Mouse (Mus musculus) c-Kit-negative CD71-positive TER-119-positive erythroid progenitor cells, embryonic 14.5 days (primary cell): ENCODE data around the gene Hoxa10.

ENCODE experiments used
- DNase-seq: peaks from one replicate; pipeline ENCODE4 v3.0.0-alpha.2; 2013; ENCODE audit warnings: low read depth, low spot score

The Hoxa10 gene

DNA sequence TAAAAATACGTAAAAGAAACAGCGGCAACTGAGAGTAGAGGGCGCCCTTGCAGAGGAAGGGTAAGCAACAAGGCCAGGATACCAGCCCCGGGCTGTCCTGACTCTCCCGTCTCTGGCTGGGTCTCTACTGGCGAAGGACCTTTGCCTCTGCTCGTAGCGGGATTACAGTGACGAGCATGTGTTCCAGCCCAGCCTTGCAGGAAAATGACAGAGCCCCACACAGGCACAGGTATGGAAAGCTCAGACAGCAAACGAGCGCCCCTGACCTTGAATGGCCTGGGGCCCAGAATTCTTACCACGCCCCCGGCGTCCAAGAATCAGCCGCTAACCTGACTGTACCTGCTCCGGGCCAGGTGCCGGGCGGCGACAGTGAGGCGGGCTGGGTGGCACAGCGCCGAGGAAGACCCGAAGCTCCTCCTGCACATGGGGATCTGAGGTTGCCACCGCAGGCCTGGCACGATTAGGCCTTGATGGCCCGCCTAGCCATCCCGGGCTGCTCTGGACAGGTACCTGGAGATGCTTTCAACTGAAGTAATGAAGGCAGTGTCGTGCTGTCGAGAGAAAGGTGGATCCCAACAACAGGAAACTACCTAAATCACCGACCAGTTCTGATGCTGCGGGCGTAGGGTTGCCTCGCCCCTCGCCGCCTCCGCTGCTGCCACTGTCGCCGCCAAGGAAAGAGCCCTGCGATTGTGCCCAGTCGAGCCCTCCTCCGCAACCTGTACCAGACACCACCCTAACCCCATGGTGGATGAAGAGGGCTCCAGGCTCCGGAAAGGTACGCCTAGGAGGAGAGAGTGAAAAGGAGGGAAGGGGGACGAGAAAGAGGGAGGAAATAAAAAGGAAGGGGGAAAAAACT lies 10.9 kb downstream of the Hoxa10 start:
- DNase-seq, result no peak

DNA sequence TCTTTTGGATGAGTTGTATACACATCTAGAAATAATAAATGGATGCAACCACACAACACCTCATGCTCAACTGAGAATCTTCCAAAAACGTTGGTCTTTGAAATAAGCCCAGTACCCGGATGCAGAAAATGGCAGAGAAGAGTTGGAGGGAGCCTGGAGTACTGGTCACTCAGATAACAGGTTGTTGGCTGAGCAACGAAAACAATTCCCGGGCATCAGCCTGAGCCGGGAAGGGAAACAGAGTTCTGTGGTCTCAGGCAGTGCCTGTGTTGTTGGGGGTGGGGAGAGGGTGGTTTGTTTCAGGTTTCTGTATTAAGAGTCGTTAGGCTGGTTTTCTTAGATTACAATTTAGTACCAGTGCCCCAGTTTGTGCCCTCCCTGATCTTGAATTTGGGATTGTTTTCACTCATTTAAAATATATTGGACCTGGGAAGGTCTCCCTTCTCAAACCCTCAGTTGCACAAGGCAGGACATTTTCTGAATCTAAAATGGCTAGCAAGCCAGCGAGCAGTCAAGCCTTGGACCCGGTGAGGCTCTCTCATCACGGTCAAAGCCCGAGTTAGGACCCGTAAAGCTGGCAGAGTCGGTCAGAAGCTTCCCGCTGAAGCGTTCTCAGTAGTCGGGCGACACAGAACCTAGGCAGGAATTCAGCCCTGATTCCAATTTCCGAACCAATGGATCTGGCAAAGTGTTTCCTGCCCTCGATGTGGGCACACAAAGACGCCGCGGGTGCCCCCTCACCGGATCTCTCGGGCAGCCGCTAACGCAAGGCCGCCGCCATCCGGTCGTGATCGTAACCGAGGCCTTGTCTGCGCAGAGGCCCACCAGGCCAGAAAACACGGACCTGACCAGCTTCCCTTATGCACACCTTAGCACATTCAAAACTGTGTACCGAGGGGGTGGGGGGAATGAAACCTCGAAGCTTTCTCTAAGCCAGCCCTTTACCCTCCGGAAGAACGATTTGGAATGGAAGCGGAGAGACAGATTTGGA lies 11.9 kb downstream of the Hoxa10 start:
- no peak for DNase-seq

DNA sequence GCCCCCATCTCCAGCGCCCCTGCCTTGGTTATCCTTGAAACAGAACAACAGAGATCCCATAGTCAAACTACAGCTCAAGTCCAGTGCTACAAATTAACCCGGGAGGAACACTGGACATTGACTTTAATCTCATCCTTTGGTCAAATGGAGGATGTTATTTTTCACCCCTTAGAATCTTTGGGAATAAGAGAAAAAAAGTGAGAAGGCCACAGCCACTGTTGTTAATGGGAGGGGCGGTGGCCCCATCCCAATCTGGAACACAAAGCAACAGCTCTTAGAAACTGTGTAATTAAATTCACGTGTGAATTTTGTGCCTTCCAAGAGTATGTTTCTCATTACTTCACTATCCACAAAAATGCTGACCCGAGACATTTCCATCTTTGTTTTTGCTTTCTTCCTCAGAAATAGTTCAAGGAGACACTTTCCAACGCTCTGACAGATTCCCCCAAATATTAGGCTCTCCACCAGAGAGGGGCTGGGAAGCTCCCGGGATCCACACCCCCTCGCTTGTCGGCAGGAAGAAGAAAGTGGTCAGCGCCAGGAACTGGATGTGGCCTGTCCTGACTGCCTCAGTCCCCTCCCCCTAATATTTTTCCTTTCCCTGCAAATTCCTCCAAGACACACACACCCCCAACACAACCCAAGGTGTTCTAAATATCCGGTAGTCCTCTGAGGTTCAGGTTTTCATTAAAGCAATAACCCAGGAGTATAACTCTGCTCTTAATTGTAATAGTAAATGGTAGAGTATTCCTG lies 13.0 kb downstream of the Hoxa10 start:
- no peak for DNase-seq

DNA sequence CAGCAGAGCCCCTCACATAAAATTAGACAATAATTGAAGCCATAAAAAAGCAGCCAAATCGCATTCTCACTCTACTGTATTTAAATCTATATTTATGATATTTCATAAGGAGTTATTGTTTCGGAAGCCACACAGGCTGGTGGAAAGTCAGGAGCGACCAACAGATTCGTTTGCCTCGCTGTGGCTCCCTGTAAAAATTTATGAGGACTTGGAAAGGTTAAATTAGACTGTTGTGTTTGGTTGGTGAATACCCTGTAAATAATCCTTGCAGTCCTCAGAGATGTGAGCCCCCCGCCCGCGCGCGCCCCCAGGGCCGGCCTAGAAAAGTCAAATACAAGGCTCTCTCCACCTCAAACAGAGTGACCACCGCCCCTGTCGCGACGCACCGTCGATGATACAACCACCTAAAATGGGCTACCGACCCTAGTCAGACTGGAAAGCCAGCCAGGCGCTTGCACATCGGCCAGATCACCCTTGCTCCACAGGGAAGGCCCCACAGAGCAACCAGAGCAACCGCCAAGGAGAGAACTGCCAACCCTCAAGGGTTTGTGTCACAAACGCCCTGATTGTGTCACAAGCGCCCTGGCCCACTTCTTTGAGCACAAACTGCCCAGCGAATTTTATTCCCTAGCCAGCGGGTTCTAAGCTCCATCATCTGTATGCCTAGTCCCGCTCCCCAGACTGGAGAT lies 13.9 kb downstream of the Hoxa10 start:
- DNase-seq, result no peak

DNA sequence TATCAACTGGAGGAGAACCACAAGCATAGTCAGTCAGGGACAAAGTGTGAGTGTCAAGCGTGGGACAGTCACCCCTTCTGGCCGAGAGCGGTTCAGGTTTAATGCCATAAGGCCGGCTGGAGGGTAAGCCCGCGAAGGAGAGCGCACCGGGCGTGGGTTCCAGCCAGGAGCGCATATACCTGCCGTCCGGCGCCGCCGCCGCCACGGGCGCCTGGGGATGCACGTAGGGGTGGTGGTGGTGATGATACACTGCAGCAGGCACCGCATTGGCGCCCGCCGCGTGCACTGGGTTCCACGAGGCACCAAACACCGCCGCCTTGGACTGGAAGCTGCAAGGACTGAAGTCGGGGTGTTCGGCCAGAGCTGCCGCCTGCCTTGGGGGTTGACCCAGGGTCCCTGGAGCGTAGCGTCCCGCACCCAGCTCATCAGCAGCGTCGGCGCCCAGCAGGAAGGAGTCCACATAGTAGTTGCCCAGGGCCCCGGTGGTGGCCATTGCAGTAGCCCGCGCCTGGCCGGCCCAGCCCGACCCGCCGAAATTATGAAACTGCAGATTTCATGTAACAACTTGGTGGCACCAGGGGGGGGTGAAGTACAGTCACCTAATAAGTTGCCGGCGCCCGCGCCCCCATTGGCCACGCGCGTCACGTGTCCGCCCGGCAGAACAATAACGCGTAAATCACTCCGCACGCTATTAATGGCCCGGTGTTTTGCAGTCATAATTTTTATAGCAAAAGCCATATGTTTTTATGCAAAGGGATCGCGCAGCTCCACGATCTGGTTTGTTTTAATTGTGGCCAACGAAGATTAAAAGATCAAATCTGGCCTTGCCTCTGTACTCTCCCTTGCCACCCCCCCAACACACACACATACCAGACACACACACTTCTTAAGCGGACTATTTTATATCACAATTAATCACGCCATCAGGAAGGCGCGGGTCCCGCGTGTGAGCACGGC lies 14.8 kb downstream of the Hoxa10 start:
- no peak for DNase-seq

DNA sequence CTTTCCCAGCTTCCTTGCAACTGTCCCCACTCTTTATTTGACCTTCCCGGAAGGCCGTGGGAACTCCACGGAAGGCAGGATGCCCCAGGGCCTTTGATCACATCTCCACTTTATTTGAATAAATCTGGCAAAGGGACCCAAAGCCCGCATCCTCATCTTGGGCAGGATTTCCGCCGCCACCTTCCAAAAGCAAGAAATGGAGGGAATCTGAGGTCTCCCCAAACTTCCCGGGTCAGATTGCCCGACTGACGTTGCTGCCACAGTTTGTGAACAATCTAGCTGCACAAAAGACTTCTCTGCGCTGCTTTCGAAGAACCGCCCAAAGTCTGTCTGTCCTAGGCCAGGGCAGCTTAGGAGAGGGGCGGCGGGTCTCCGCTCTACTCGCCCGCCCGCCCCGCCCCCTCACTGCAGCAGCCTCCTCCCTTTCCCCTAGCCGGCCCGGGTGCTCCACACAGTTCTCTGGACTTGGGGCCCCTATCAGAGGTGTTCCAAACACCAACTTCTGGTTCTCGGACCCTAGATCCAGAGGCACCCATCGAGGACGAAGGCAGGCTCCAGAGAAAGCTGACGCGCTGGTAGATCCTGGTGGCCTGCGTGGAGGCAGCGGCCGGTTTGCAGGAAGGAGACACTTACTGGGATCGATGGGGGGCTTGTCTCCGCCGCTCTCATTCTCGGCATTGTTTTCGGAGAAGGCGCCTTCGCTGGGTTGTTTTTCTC lies 15.6 kb downstream of the Hoxa10 start:
- no peak for DNase-seq

DNA sequence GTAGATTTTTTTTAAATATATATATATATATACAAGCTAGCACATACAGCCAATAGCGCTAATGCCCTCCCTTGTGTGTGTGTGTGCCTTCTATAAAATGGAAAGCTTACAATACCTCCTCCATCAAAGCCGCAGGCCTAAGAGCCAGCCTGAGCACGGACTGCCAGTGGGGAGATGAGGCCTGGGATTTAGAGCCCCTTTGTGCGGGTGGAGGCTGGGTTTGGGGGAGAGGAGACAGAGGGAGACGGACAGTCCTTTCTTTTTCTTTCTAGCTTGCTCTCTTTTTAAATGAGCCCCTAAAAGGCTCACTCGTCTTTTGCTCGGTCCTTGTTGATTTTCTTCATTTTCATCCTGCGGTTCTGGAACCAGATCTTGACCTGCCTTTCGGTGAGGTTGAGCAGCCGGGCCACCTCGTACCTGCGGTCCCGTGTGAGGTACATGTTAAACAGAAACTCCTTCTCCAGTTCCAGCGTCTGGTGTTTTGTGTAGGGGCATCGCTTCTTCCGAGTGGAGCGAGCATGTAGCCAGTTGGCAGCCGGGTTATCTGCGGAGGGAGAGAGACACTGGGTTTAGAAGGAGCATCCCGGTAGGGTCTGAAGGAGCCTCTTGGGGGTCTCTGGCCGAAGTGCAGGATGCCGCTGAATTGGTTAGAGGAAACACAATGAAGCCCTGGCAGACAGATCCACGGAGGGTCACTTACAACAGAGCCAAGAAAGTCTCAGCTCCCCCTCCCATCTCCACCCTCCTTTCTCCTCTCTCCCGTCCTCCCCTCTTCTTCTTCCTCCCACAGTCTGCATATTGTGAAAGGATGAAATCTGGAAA lies 16.5 kb downstream of the Hoxa10 start:
- no peak for DNase-seq

DNA sequence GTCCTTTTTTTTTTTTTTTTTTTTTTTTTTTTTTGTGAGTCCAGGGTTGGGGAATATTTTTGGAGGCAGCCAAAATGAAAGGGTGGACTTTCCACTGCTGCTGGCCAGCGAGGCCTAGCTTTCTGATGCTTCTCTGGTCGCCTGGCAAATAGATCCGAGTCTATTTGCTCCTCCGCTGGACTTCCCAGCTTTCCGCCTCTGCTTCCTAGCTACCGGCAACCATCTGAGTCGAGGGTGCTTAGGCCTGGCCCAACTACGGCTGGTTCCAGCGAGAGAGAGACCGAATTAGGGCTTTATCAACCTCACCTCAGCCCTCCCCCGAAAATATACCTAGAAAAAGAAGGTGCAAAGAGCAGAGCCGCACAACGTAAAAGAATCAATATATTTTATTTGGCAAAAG lies 17.9 kb downstream of the Hoxa10 start:
- DNase-seq, result no peak

DNA sequence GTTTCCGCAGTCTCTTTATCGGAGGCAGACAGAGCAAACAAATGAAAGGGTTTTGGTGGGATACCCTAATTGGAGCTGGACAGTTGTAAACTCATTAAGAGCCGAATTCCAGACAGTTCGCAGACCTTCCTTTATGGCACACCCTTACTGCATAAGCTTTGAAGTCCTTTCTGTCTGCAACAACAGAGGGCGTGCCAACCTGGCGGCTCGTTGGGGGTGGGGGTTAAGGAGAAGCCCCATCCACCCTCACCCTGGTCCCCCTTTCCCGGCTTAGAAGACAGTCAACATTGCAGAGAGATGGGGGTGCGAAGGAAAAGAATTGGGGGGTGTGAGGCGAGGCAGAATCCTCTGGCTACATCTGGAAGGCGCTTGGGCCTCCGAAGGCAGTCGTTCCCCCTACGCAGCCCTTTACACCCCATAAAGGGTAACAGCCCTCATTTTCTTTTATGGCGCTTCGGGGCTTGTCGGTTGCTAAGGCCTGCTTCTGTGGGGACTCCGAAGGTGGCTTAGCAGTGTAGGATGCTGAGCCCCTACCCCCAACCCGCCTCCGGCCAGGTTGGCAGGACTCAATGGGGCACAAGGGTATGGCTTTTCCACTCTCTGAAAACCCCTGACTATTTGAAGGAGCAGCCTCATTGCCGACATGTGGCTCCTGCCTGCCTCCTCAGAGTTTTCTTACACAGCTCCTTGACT lies 18.5 kb downstream of the Hoxa10 start:
- no peak for DNase-seq

DNA sequence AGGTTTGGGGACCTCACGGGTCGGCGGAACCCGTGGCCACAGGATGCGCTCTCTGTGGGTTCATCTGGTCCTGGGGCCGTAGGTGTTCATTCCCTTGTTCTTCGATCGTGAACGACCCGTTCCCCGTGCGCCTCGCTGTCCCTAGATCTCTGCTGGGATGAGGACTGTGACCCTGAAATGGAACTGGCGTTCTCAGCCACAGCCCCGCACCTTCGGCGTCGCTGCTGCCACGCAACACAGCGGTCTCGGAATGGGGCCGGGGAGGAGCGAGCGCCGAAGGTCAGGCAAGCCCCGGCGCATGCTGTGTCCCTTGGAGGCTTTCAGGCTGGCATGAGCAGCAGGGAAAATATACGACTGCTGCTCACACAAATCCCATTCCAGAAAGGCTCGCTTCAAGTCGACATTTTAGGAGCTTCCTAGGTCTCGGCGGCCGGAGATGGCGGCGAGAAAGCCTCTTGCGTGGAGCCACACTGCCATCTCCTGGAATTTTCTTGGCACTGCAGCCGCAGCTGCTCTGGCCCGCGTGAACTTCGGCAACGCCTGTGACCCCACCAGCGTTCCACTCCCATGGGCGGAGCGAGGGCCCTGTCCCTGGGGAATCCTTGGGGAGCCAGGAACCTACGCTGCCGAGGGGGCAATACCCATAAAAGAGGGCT lies 19.2 kb downstream of the Hoxa10 start, which contains the start of gene Hoxa7:
Hoxa7 (minus strand) TSS at position 518 of the 656 bp plus-strand sequence.
- DNase-seq, result no peak

DNA sequence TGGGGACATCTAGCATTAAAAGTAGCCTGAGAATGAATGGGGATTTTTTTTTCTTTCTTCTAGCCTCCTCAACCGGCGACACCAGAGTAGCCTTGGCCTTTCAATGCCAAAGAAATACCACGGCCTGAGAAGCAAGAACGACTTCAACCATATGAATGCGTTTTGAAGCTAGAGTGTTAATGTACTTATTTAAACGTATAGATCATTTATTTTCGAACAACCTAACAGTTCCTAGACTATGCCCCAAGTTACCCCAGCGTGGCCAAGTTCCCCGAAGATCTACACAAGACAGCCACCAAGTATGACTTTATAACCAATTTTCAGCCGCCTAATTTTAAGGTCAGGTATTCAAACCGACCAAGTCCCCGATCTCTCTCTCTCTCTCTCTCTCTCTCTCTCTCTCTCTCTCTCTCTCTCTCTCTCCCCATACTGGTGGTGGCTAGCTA lies 19.8 kb downstream of the Hoxa10 start:
- no peak for DNase-seq

DNA sequence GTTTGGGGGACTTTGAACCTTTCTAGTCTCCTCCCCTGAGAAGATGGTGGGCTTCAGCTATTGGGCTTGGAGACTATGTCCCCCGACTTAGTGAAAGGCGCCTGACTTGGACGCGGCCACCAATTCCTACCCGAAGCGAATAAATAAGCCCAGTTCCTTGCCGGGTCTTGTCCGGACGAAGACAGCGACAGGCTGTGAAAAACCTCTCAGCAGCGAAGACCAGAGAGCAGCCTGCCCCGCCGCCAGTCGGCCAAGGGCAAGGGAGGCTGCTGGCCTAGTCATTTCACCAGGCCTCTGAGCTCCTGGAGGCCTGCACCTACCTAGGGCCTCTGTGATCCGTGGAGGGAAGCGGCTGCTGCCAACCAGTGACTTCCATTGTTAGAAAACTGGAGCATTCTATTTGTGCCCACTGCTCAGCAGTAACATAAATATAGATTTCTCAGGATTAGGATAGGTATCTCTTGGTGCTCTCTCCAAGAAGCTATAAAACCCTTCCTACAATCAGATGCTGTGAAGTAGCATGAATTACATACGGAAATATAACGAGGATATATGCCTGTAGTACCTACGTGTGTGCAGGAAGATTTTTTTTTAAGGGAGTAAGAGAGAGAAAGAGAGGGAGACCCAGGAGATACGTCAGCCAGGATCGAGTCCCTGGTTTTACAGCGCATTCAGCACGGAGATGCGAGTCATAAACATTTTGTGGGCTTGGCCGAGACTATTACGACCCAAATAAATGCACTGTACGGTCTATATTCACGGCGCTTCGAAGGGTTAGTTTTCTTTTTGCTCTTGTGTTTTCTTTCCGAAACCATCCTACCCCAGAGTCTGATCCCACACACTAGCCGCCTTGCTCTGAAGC lies 20.4 kb downstream of the Hoxa10 start:
- no peak for DNase-seq

DNA sequence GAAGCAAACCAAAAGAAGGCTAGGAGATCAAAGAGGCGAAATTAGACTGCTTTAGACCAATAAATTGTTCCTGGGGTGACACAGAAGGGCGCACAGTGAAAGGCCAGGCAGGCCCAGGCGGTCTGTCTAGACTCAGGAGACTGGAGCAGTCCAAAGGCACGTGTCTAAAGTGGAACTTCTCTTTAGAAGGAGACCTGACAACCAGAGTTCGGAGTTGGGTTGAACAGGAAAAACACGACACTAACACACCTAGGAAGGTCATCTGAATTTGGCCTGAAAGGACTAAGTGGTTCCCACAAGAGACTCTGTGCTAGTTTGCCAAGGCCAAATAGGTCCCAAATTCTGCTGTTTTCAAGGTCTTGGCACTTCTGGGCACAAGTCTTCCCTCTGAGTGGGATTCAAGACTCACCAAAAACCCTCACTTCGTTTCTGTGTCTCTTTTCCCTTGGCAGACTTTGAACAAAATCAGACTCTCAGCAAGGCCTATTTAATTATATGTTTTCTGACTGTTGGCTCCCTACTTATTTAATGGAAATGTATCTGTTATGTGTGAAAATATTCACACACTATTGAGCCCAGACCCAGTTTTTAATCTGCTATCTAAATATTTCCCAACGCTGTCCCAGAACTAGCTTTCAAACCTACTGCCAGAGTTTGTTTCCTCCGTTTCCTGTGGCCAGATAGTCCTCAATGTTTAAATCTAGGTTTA lies 21.3 kb downstream of the Hoxa10 start:
- DNase-seq, result no peak

DNA sequence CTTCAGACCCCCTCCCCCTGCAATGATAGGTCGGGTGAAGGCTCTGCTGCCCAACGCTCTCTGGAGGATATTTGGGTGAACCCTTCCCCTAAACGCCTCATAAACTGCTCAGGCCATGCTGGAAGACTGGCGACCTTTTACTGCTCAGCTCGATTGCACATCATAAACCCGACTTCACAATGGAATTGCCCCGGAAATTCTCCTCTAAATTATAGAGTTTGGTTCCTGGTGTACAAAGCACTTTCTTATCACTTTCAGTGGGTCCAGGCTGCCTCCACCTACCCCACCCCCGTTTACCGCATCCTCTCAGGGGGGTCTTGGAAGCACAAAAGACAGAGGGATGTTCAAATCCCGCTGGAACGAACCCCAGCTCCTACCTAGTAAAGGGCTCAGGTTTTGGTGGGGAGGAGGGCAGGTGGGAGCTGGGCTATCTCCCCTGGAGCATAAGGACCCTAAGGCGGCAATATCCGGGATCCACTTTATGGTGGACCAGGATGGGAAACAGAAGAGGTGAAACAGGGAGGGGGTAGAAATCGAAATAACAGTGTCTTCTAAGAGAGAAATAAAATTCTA lies 21.9 kb downstream of the Hoxa10 start:
- DNase-seq, result no peak
